Mouse (Mus musculus) cerebellum, postnatal 4 days (tissue): ENCODE measurements around the gene Cisd1.

Source experiments
- DNase-seq, 2 experiments: peaks; one replicate each; pipeline ENCODE4 v3.0.0; 2022; ENCODE audit warnings: low spot score in 2 of 2, mixed read lengths in 1 of 2

Cisd1 gene

GRCm38 (mm10) chr10:71348637-71349280 is 4.0 kb upstream of the Cisd1 start:
- DNase-seq = no peak

GRCm38 (mm10) chr10:71347964-71348636 is 3.3 kb upstream of the Cisd1 start:
- DNase-seq = no peak

- DNase-seq = peak; percentile 99
Observed at GRCm38 (mm10) chr10:71347509-71347949, 2.8 kb upstream of the Cisd1 start, which contains the start of gene Ipmk. Gene Ipmk (plus strand): TSS chr10:71347763.

- no peak for DNase-seq
Observed at GRCm38 (mm10) chr10:71346722-71347508, 2.2 kb upstream of the Cisd1 start.

- DNase-seq = no peak
Observed at GRCm38 (mm10) chr10:71346106-71346505, 1.4 kb upstream of the Cisd1 start.

GRCm38 (mm10) chr10:71343567-71344265 is 1.0 kb downstream of the Cisd1 start:
- DNase-seq = no peak

GRCm38 (mm10) chr10:71343130-71343529 is 1.6 kb downstream of the Cisd1 start:
- no peak for DNase-seq

- no peak for DNase-seq
Observed at GRCm38 (mm10) chr10:71342030-71342805, 2.5 kb downstream of the Cisd1 start.

GRCm38 (mm10) chr10:71341290-71341689 is 3.5 kb downstream of the Cisd1 start:
- no peak for DNase-seq

- DNase-seq = no peak
Observed at GRCm38 (mm10) chr10:71340195-71340594, 4.6 kb downstream of the Cisd1 start.

GRCm38 (mm10) chr10:71339463-71339862 is 5.3 kb downstream of the Cisd1 start:
- no peak for DNase-seq

GRCm38 (mm10) chr10:71338156-71338905 is 6.4 kb downstream of the Cisd1 start:
- no peak for DNase-seq

GRCm38 (mm10) chr10:71337733-71338132 is 7.0 kb downstream of the Cisd1 start:
- no peak for DNase-seq

- DNase-seq = no peak
Observed at GRCm38 (mm10) chr10:71332859-71333258, 11.9 kb downstream of the Cisd1 start.

- DNase-seq = no peak
Observed at GRCm38 (mm10) chr10:71332376-71332775, 12.4 kb downstream of the Cisd1 start.

GRCm38 (mm10) chr10:71331908-71332307 is 12.8 kb downstream of the Cisd1 start:
- no peak for DNase-seq

- no peak for DNase-seq
Observed at GRCm38 (mm10) chr10:71330070-71330469, 14.7 kb downstream of the Cisd1 start.

- no peak for DNase-seq
Observed at GRCm38 (mm10) chr10:71329295-71329694, 15.5 kb downstream of the Cisd1 start.

- DNase-seq = no peak
Observed at GRCm38 (mm10) chr10:71328870-71329269, 15.9 kb downstream of the Cisd1 start.

GRCm38 (mm10) chr10:71328382-71328781 is 16.4 kb downstream of the Cisd1 start:
- DNase-seq = no peak
